Mouse (Mus musculus) testis, adult 2 months (tissue): ENCODE measurements around the gene Timm50. TPM values are rescaled to one million over a fixed set of nuclear protein-coding genes. Genes with fewer than 3 reads are reported as not detected.

ENCODE experiments used
- H3K27ac ChIP-seq: fragments of 200-500 bp; 2 replicates; pipeline ENCODE4 v1.5.1; 2012; ENCODE audit warnings: low read depth, low read length; ENCODE audit not compliant: control insufficient read depth, insufficient read depth
- H3K27me3 ChIP-seq: fragments of 200-500 bp; 2 replicates; pipeline ENCODE4 v1.6.1; 2012; ENCODE audit warnings: mild to moderate bottlenecking, low read length, moderate library complexity; ENCODE audit not compliant: control insufficient read depth, insufficient read depth
- H3K36me3 ChIP-seq: fragments of 200-500 bp; 2 replicates; pipeline ENCODE4 v1.6.1; 2012; ENCODE audit warnings: mild to moderate bottlenecking, low read length; ENCODE audit not compliant: control insufficient read depth, insufficient read depth
- H3K4me1 ChIP-seq: fragments of 200-500 bp; 2 replicates; pipeline ENCODE4 v1.6.1; 2012; ENCODE audit warnings: low read length; ENCODE audit not compliant: control insufficient read depth, insufficient read depth
- H3K4me3 ChIP-seq: fragments of 200-500 bp; 2 replicates; pipeline ENCODE4 v1.5.1; 2012; ENCODE audit warnings: low read depth, mild to moderate bottlenecking, low read length, moderate library complexity, mixed read lengths; ENCODE audit not compliant: control insufficient read depth
- CTCF ChIP-seq: fragments of 200-500 bp; IDR thresholded peaks from 2 replicates; pipeline ENCODE4 v1.5.1; 2012; ENCODE audit warnings: low read depth, mild to moderate bottlenecking, inconsistent platforms, low read length, moderate library complexity; ENCODE audit not compliant: control insufficient read depth, insufficient read depth, insufficient replicate concordance
- POLR2A ChIP-seq: fragments of 200-500 bp; IDR thresholded peaks from 2 replicates; pipeline ENCODE4 v1.6.1; 2012; ENCODE audit warnings: low read depth, mild to moderate bottlenecking, inconsistent platforms, low read length, moderate library complexity; ENCODE audit not compliant: control insufficient read depth
- polyA plus RNA-seq: library from polyadenylated mRNA; depleted of rRNA; stranded (reverse); fragments of >200 nt; gene quantifications from 2 replicates; pipeline ENCODE4 v1.2.3, GENCODE M21; 2012; rRNA removed

Gene Timm50
- 25.6 and 27.6 TPM in 2 replicates for polyA plus RNA-seq

DNA sequence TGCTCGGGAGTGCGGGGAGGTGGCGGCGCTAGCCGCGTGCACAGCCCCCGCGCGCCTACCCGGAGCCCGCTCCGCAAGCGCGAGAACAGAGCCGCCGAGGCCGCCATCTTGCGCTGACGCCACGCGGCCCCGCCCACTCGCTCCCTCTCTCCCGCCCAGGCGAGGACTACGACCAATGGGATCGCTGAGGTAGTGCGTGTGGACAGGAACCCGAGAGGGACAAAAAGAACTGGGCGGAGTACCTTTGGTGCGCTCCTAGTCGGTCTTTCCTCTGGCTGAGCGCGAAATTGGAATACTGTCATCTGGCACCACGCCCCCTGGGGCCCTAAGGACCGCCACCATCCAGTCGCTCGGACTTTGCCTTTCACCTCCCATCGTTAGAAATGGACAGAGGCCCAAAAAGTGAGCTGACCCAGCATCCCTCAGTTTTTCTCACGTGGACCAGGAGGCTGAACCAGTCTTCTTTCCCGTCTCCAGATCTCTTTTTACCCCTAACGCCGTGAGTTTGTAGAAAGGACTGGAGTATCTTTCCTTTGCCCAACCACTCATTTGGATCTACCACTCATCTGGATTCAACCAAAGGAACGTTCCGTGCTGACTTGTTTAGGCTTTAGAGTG, at the start of gene Timm50:
Timm50 (minus strand) TSS at position 147 of the 618 bp plus-strand sequence.
- H3K27ac ChIP-seq: peak within 1 kb of the TSS; percentile 66
- no peaks in the 10 kb centered on the region for H3K27me3 ChIP-seq
- peak within 1 kb of the TSS; percentile 95 for H3K4me3 ChIP-seq
- TF ChIP-seq CTCF (0 out of 2 replicates have a peak, but pooled peaks have one; percentile 15), POLR2A (peak; percentile 58)
- no peaks in the 10 kb centered on the region; the same call in 1 of the 2 replicates for H3K36me3 ChIP-seq
- H3K4me1 ChIP-seq: peaks cover 9% of the 10 kb centered on the region

DNA sequence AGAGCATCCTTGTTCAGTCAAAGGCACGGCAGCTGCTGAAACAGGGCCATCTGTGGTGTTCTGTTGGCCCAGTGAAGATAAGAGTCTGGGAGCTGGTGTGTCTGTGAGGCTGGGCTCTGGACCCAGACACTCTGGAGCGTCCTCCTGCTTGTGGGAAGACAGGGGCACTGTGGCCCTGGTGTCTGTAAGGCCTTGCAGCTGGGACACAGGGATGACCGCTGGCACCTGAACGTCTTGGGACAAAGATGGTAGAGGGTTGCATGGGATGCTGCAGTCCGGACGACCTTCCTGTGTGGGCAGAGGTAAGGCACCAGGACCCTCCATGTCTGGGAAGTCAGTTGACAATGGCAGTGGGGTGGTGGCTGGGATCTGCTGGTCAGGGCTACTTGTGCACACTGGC, 48.4 kb upstream of the Timm50 start:
- TF ChIP-seq CTCF: no peak
- no peak for TF ChIP-seq POLR2A
- Histone ChIP-seq H3K4me3 (no peak overlapping the region), H3K27me3 (no peaks in the 10 kb centered on the region), H3K36me3 (no peaks in the 10 kb centered on the region), H3K4me1 (peaks cover 3% of the 10 kb centered on the region; the same call in 1 of the 2 replicates), H3K27ac (no peak overlapping the region)

DNA sequence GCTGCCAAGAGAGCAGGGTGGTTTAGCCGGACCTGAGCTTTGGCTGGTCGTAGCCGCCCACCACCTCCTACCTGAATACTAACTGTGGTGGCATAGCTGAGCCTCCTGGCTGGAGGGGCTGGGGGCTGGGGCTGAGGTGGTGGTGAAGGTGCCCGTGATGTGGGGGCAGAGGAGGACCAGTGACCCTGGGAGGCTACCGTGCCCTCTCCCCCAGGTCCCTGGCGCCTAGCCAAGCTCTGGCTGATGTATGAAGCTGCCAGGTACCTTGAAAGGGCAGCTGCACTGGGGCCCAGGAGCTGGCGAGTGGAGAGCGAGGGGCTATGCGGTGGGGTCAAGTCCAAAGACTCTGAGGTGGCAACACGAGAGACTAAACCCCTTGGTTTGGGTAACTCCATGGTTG, 48.0 kb upstream of the Timm50 start:
- Histone ChIP-seq H3K36me3 (no peaks in the 10 kb centered on the region), H3K27me3 (no peaks in the 10 kb centered on the region), H3K4me3 (no peak overlapping the region), H3K4me1 (peaks cover 3% of the 10 kb centered on the region; the same call in 1 of the 2 replicates), H3K27ac (no peak overlapping the region)
- no peak for TF ChIP-seq CTCF
- no peak for TF ChIP-seq POLR2A

DNA sequence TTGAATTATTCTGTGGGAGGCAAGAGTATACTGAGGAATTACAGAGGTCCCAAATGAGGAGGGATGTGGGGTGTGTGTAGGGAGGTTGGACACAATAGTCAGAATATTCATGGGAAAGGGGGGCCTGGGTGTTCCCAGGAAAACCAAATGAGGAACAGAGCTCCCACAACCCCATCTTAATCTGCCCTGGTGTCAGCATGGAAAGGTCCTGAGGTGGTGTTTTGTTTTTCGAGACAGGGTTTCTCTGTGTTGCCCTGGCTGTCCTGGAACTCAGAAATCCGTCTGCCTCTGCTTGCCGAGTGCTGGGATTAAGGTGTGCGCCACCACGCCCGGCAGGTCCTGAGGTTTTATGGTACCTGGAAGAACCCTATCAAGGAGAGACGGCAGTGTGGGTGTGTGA, 46.6 kb upstream of the Timm50 start:
- no peak overlapping the region for H3K4me3 ChIP-seq
- no peaks in the 10 kb centered on the region for H3K27me3 ChIP-seq

DNA sequence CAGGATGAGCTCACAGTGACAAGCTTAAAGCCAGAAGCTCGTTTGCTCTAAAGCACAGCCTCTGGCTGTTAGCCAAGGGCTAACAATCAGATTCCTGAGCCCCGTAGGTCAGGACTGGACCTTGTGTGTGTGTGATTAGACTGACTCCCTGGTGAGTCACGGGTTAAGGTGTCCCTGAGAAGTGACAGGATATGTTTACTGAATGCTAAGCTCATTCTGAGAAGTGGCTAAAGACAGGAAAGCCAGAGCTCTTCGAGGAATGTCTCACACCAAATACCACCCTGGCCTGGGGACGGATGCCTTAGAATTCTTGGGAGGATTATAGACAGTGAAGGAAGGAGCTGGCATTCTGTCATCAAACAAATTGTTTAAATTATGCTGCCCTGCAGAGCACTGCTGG, 46.1 kb upstream of the Timm50 start:
- no peak for TF ChIP-seq POLR2A
- TF ChIP-seq CTCF: no peak
- H3K27me3 ChIP-seq: no peaks in the 10 kb centered on the region
- H3K4me1 ChIP-seq: peaks cover 3% of the 10 kb centered on the region; the same call in 1 of the 2 replicates
- H3K36me3 ChIP-seq: no peaks in the 10 kb centered on the region; the same call in 1 of the 2 replicates
- H3K27ac ChIP-seq: peak overlapping the region; percentile 45; the same call in 1 of the 2 replicates
- H3K4me3 ChIP-seq: no peak overlapping the region

More for the DNA sequence above, 46.6 kb upstream of the Timm50 start:
- no peaks in the 10 kb centered on the region for H3K36me3 ChIP-seq
- TF ChIP-seq POLR2A: no peak
- TF ChIP-seq CTCF: no peak
- H3K4me1 ChIP-seq: peaks cover 3% of the 10 kb centered on the region; the same call in 1 of the 2 replicates
- no peak overlapping the region for H3K27ac ChIP-seq

DNA sequence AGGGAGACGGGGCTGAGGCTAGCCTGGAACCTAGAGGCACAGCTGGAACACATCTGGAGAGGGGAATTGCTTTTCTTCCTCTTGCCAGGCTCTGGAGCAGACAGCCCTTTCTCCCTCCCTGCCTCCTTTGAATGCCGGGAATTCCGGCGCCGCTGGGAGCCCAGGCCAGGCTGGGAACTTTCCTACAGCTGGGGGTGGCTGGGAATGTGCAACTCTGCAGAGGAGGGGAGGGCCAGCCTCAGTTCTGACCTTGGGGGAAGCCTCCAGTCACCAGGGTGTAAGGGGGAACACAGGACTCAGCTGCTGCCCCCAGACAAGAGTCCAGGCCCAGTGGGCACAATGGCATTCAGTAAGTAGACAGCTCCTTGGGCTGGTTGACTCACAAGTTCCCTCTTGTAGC, 45.1 kb upstream of the Timm50 start:
- Histone ChIP-seq H3K4me1 (peaks cover 3% of the 10 kb centered on the region; the same call in 1 of the 2 replicates), H3K36me3 (no peaks in the 10 kb centered on the region; the same call in 1 of the 2 replicates), H3K27me3 (no peaks in the 10 kb centered on the region), H3K4me3 (no peak overlapping the region), H3K27ac (peak overlapping the region; percentile 60; the same call in 1 of the 2 replicates)
- TF ChIP-seq POLR2A (no peak), CTCF (no peak)

DNA sequence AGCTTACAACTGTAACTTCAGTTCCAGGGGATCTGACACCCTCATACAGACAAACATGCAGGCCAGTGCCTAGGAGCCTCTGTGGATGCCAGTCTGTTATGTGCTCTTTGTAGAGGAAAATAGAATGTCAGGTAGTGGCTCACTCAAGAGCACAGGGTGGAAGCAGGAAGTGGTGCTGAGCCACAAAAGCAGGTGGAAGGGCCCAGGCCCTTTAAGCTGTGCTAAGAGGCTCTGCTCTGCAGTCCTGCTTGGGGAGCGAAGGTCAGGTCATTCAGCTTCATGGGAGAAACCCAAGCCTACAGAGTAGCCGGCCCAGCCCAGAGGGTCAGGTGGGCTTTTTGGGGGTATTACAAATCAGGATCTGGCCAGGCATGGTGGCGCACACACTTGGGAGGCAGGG, 43.3 kb upstream of the Timm50 start:
- no peaks in the 10 kb centered on the region for H3K27me3 ChIP-seq
- no peak for TF ChIP-seq CTCF
- no peak for TF ChIP-seq POLR2A
- peaks cover 3% of the 10 kb centered on the region; the same call in 1 of the 2 replicates for H3K4me1 ChIP-seq
- no peaks in the 10 kb centered on the region; the same call in 1 of the 2 replicates for H3K36me3 ChIP-seq
- H3K27ac ChIP-seq: no peak overlapping the region
- no peak overlapping the region for H3K4me3 ChIP-seq
